ENCODE assay signal across 8 mouse cellular contexts in genomic region chr10:37078439-37078838, GRCm38 (mm10).
DNase-seq lines count a peak whose midpoint lies in the region.

No protein-coding gene starts in this region.

- DNase-seq in NIH3T3 (ENCODE audit: low read depth) = peak; percentile 67
- peak; percentile 66 to 81 for DNase-seq in cerebellum, postnatal 10 days
- DNase-seq in frontal cortex, postnatal 10 days (ENCODE audit: low spot score in 2 of 2) = peak; percentile 23 to 60
- DNase-seq in heart, postnatal 4 days = peak; percentile 90
- peak; percentile 50 for DNase-seq in layer of hippocampus, adult 11-12 months (ENCODE audit: low spot score)
- peak; percentile 85 to 90 for DNase-seq in lung, adult 18-20 months
- peak; percentile 66 for DNase-seq in ovary, postnatal 14 days (ENCODE audit: low spot score)
- no peak for DNase-seq in thymus, postnatal 10 days (ENCODE audit: low spot score in 2 of 2)

Comparison
In these comparisons a context has a peak if more than half of its experiments do, and no peak if none do; other contexts are left out.
1. DNase-seq: peak in NIH3T3 (single experiment), cerebellum, postnatal 10 days (2 of 2), frontal cortex, postnatal 10 days (2 of 2), heart, postnatal 4 days (single experiment), layer of hippocampus, adult 11-12 months (single experiment), lung, adult 18-20 months (2 of 2) and ovary, postnatal 14 days (single experiment); none in thymus, postnatal 10 days (0 of 2).